Mouse (Mus musculus) bone marrow macrophage, adult 2 months (primary cell): ENCODE results near the gene Rcor3.

ENCODE experiments used
- CTCF ChIP-seq: IDR thresholded peaks from 2 replicates; pipeline ENCODE4 v1.5.1; 2012; ENCODE audit warnings: low read depth, mild to moderate bottlenecking, low read length, moderate library complexity
- POLR2A ChIP-seq: IDR thresholded peaks from 2 replicates; pipeline ENCODE4 v1.6.1; 2012; ENCODE audit warnings: mild to moderate bottlenecking, low read depth, low read length, borderline replicate concordance

DNA sequence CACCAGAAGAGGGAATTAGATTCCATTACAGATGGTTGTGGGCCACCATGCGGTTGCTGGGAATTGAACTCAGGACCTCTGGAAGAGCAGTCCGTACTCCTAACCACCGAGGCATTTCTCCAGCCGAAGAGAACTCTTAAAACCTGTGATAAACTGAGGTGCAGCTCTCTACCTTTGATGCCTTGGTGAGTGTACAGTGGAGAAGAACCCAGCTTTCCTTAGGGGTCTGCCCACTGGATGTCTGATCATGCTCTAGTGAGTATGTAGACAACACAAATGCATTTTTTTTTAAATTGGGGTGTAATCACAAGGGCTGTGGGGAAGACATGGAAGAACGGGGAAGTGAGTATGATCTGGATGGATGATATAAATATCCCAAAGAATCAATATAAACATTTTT is 42.2 kb downstream of the Rcor3 start:
- no peak for TF ChIP-seq POLR2A
- no peak for TF ChIP-seq CTCF
